Mouse (Mus musculus) liver, embryonic 14.5 days (tissue): ENCODE data around the gene Fgfr2. TPM values are rescaled to one million over a fixed set of nuclear protein-coding genes. Genes with fewer than 3 reads are reported as not detected.

Experiments used
- ATAC-seq: fragments of 200-750 bp; cut with Nextera tagmentation; 2 replicates; pipeline ENCODE4 v1.8.0; 2017; ENCODE audit warnings: moderate number of reproducible peaks, mild to moderate bottlenecking, moderate library complexity; ENCODE audit not compliant: insufficient read depth
- DNase-seq, 3 experiments: peaks; one replicate each; pipeline ENCODE4 v3.0.0-alpha.2; 2012 to 2013; ENCODE audit warnings: low read depth in 3 of 3, low spot score in 3 of 3
- H3K27ac ChIP-seq: fragments of 300-500 bp; sonication (generic); 2 replicates; pipeline ENCODE4 v1.5.1; 2014; ENCODE audit warnings: moderate library complexity, mild to moderate bottlenecking, control low read depth, inconsistent platforms
- H3K27me3 ChIP-seq: fragments of 300-500 bp; sonication (generic); 2 replicates; pipeline ENCODE4 v1.6.1; 2014; ENCODE audit warnings: mild to moderate bottlenecking, low read length, moderate library complexity; ENCODE audit not compliant: control insufficient read depth, insufficient read depth
- H3K36me3 ChIP-seq: fragments of 300-500 bp; sonication (generic); replicated peaks from 2 replicates; pipeline ENCODE4 v1.6.1; 2014; ENCODE audit warnings: low read depth; ENCODE audit not compliant: control insufficient read depth, insufficient read depth
- H3K4me1 ChIP-seq, 2 experiments: fragments of 200-500 bp in 1 of 2; fragments of 300-500 bp in 1 of 2; sonication (generic) in 1 of 2; replicated peaks; 2 replicates each; pipeline ENCODE4 v1.6.1; 2012 to 2014; ENCODE audit warnings: antibody characterized with exemption in 1 of 2, inconsistent platforms in 1 of 2, low read length in 1 of 2; ENCODE audit not compliant: control insufficient read depth in 2 of 2, insufficient read depth in 2 of 2
- H3K4me2 ChIP-seq: fragments of 300-500 bp; sonication (generic); 2 replicates; pipeline ENCODE4 v1.6.1; 2014; ENCODE audit warnings: low read depth, mild to moderate bottlenecking, control low read depth, moderate library complexity
- H3K4me3 ChIP-seq, 2 experiments: fragments of 200-500 bp in 1 of 2; fragments of 300-500 bp in 1 of 2; sonication (generic) in 1 of 2; 2 replicates each; pipeline ENCODE4 v1.5.1; 2012 to 2014; ENCODE audit warnings: low read depth in 2 of 2, low read length in 2 of 2, mild to moderate bottlenecking in 2 of 2, control low read depth in 1 of 2, inconsistent platforms in 1 of 2, moderate library complexity in 1 of 2; ENCODE audit not compliant: insufficient read depth in 1 of 2
- H3K9ac ChIP-seq: fragments of 300-500 bp; sonication (generic); replicated peaks from 2 replicates; pipeline ENCODE4 v1.6.1; 2014; ENCODE audit warnings: mild to moderate bottlenecking, control low read depth, moderate library complexity
- H3K9me3 ChIP-seq: fragments of 300-500 bp; sonication (generic); 2 replicates; pipeline ENCODE4 v1.6.1; 2016; ENCODE audit warnings: low read length, mixed read lengths; ENCODE audit not compliant: control insufficient read depth
- CTCF ChIP-seq: IDR thresholded peaks from 2 replicates; pipeline ENCODE4 v1.5.1; 2016; ENCODE audit warnings: antibody characterized with exemption, low read depth, control low read depth
- EP300 ChIP-seq: IDR thresholded peaks from 2 replicates; pipeline ENCODE4 v1.6.1; 2016; ENCODE audit warnings: antibody characterized with exemption, low read depth
- WGBS: fragments of 180-500 bp; shearing (Covaris S2); extraction: QIAGEN DNeasy Blood & Tissue Kit; methylation state at CpG from one replicate; pipeline ENCODE4 v1.1.7; 2014; ENCODE audit not compliant: insufficient replicate concordance; 5-methylcytosine and 5-hydroxymethylcytosine counted together
- polyA plus RNA-seq, 2 experiments: library from polyadenylated mRNA; depleted of rRNA in 1 of 2; stranded (reverse) in 1 of 2; unstranded in 1 of 2; fragments of >200 nt; fragmentation: Nextera tagmentation in 1 of 2; extraction: Ambion mirVana in 1 of 2; gene quantifications; 2 replicates each; pipeline versions ENCODE4 v1.2.1 to v1.2.3; 2012 to 2014

Fgfr2 gene
- polyA plus RNA-seq, 2 experiments, result 7.9 to 8.8 TPM

DNA sequence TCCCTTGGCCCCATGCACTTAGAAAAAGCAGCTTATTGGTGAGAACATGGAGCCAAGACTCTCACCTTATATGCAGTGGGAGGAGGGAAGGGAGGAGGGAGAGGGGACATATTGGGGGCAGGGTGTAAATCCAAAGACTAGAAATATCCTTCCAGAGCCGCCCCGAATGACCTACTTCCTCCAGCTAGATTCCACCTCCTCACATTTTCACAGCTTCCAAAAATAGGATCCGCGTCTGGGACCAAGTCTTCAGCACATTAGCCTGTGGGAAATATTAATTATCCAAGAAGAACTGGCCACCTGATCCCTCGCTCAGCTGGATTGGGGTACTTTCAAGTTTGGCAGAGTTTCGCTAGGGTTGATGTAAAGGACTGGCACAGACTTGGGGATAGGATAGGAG, 683.2 kb downstream of the Fgfr2 start:
- ATAC-seq, result no peak
- H3K9ac ChIP-seq, result no peak overlapping the region

GRCm38 (mm10) chr7:132438060-132438459, 685.1 kb downstream of the Fgfr2 start:
- H3K4me1 ChIP-seq, result peaks cover 0 to 5% of the 10 kb centered on the region in 2 experiments; a peak in 1 of 4 replicates
- H3K27ac ChIP-seq, result no peak overlapping the region
- no peaks in the 10 kb centered on the region for H3K9me3 ChIP-seq
- no peaks in the 10 kb centered on the region for H3K27me3 ChIP-seq
- H3K4me3 ChIP-seq, result no peak overlapping the region
- no peak overlapping the region for H3K9ac ChIP-seq
- WGBS, result 67% methylated on average over 6 of the region's 6 CpGs
- no peaks in the 10 kb centered on the region for H3K36me3 ChIP-seq
- no peak overlapping the region for H3K4me2 ChIP-seq
- DNase-seq, result no peak
- TF ChIP-seq CTCF (no peak), EP300 (no peak)
- no peak for ATAC-seq

More for the DNA sequence above, 683.2 kb downstream of the Fgfr2 start:
- Histone ChIP-seq H3K4me1 (peaks cover 0 to 5% of the 10 kb centered on the region in 2 experiments; a peak in 1 of 4 replicates), H3K4me3 (no peak overlapping the region), H3K27ac (no peak overlapping the region), H3K9me3 (no peaks in the 10 kb centered on the region), H3K27me3 (no peaks in the 10 kb centered on the region), H3K4me2 (no peak overlapping the region), H3K36me3 (no peaks in the 10 kb centered on the region)
- DNase-seq, result no peak
- TF ChIP-seq EP300 (no peak), CTCF (no peak)
- whole genome bisulfite sequencing, result 73% methylated on average over 6 of the region's 6 CpGs

DNA sequence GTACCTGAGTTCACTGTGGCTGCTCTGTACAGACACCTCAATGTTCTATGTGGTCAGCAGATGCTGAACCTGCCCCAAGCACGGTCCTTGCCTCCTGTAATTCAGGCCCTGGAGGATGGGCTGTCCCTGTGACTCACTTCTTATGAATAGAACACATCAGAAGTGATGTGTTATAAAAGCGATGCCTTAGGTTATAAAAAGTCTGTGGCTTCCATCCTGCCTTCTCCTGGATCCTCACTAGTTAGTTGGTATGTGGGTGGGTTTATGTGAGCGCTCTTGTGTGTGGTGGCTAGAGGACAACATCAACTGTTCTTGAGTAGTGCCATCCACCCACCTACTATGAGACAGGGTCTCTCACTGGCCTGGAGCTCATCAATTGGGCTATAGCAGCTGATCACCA, 685.7 kb downstream of the Fgfr2 start:
- 64% methylated on average over 3 of the region's 3 CpGs for WGBS
- Histone ChIP-seq H3K9me3 (no peaks in the 10 kb centered on the region), H3K9ac (no peak overlapping the region), H3K4me3 (no peak overlapping the region), H3K27ac (no peak overlapping the region), H3K4me1 (peaks cover 0 to 5% of the 10 kb centered on the region in 2 experiments; a peak in 1 of 4 replicates), H3K27me3 (no peaks in the 10 kb centered on the region), H3K4me2 (no peak overlapping the region), H3K36me3 (no peaks in the 10 kb centered on the region)
- no peak for TF ChIP-seq CTCF
- TF ChIP-seq EP300, result no peak
- no peak for ATAC-seq
- no peak for DNase-seq

DNA sequence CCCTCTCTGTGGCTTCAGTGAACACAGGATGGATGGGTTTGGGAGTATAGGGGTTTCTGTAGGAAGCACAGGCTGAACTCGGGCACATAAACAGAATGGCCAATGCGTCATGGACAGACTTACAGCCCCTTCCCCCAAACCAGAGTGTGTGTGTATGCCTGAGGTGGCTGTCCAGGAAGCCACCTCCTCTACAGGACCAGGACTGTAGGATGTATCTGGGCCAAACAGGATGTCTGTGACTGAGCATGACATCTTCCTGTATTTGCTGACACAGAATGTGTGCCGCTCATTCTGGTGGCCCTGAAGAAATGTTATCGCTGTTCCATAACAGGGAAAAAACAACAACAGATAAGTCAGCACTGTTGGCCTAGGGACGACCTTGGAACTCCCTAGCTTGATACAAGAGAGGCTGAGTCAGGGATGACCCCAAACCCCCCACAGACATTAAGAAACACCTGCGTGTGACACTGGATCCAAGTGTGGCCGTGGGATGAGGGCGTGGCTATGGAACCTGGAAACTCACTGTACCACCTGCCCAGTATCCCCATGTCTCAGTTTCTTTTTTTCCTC, 687.6 kb downstream of the Fgfr2 start:
- H3K4me2 ChIP-seq, result no peak overlapping the region
- no peaks in the 10 kb centered on the region for H3K36me3 ChIP-seq
- no peaks in the 10 kb centered on the region for H3K27me3 ChIP-seq
- no peak overlapping the region for H3K27ac ChIP-seq
- peak; percentile 59 for ATAC-seq
- H3K4me3 ChIP-seq, result no peak overlapping the region
- H3K4me1 ChIP-seq, result no peaks in the 10 kb centered on the region
- TF ChIP-seq EP300 (no peak), CTCF (no peak)
- no peak overlapping the region for H3K9ac ChIP-seq
- WGBS, result 41% methylated on average over 8 of the region's 8 CpGs
- H3K9me3 ChIP-seq, result no peaks in the 10 kb centered on the region
- no peak for DNase-seq

DNA sequence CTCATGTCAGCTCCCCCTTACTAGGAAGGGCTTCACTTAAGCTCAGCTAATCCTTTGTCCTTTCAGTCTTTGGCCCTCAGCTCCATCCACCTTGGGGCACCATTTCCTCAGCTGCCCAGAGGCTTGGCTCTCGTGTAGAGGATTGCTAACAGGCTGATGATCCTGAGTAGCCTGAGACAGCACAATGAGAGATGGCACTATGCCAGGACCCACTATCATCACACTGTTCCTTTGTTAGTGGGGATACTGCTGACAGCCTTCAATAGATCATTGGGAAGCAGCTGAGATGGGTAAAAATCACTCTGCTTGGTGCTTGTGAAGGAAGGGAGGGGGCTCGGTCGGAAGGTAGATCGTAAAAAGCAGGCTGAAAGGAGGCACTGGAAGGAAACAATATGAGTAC, 693.8 kb downstream of the Fgfr2 start:
- H3K9me3 ChIP-seq, result no peaks in the 10 kb centered on the region
- H3K27me3 ChIP-seq, result no peaks in the 10 kb centered on the region
- no peaks in the 10 kb centered on the region; a peak in 1 of 4 replicates for H3K4me1 ChIP-seq
- H3K27ac ChIP-seq, result no peak overlapping the region
- ATAC-seq (no peak), DNase-seq (no peak)
- H3K4me3 ChIP-seq, result no peak overlapping the region
- H3K9ac ChIP-seq, result no peak overlapping the region
- WGBS, result 74% methylated on average over 4 of the region's 4 CpGs
- TF ChIP-seq CTCF (no peak), EP300 (no peak)
- H3K36me3 ChIP-seq, result no peaks in the 10 kb centered on the region
- H3K4me2 ChIP-seq, result no peak overlapping the region
